Mouse (Mus musculus) cerebellum, adult 2 months (tissue): ENCODE data around the gene Myo1e.

ENCODE experiments used
- CTCF ChIP-seq: fragments of 200-500 bp; IDR thresholded peaks from 2 replicates; pipeline ENCODE4 v1.5.1; 2011; ENCODE audit warnings: low read depth, mild to moderate bottlenecking, control low read depth, low read length, moderate library complexity, borderline replicate concordance; ENCODE audit not compliant: insufficient read depth
- POLR2A ChIP-seq: fragments of 200-500 bp; IDR thresholded peaks from 2 replicates; pipeline ENCODE4 v1.6.1; 2011; ENCODE audit warnings: low read length, control low read depth, borderline replicate concordance; ENCODE audit not compliant: insufficient read depth

- TF ChIP-seq CTCF (no peak), POLR2A (no peak)
Observed at GRCm38 (mm10) chr9:70364741-70365140, 157.6 kb downstream of the Myo1e start.
